Mouse (Mus musculus) retina, adult 2 months (tissue): ENCODE results near the gene Mrpl45.
A peak's percentile ranks its signal among the peaks of the same experiment; 100 is the strongest.

Experiments used
- DNase-seq: peaks from one replicate; pipeline ENCODE4 v3.0.0-alpha.2; 2012; ENCODE audit warnings: low read depth, low spot score

The Mrpl45 gene

DNA sequence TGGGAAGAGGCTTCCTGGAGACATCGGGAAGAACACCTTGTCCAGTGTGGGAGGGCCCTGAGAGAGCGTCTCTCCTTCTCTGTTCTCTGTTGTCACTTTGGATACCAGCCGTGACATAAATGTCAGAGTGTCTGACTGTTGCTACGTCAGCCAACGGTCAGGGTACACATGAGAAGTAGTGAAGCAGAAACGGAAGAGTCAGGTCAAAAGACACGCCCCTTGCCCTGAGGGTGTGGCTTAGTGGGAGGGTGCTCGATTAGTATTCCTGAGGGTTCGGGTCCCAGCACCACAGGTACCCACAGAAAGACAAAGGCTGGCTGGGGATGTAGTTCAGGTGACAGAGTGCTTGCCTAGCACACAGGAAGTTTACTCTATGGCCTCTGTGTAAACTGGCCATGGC lies 17.5 kb downstream of the Mrpl45 start:
- DNase-seq = no peak

DNA sequence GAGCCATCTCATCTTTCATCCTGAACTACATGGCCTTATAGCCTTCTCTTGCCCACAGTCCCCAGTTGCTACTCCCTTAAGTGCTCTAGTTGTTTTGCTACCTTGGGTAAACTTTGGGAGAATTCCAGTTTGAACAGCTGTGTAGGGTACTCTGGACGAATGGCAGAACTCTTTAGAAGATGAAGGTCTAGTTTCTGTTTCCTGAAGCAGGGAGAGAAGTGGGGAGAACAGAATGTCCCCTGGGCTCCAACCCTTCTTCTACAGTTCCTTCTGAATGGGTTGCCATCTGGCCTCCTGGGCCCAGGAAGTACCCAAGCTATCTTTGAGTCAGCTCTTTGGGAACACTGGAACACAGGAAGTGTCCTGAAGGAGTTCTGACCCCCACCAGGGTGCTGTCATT lies 18.4 kb downstream of the Mrpl45 start:
- no peak for DNase-seq

DNA sequence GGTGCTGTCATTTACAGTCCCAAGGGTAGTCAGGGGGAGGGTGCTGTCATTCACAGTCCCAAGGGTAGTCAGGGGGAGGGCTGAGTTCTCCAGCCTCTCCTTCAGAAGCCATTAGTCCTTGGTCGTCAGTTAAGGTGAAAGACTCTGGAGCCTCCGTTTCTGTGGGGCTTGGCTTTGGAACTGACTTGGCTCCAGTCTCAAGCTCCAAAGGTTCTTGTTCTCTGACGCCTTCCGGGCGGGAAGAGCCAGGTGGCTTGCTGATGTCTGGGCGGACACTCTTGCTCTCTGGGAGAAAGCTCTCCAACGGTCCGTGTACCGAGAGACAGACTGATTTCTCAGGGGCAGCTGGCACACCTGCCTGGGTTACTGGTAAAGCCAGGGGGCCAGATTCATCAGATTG lies 18.9 kb downstream of the Mrpl45 start:
- DNase-seq = no peak

DNA sequence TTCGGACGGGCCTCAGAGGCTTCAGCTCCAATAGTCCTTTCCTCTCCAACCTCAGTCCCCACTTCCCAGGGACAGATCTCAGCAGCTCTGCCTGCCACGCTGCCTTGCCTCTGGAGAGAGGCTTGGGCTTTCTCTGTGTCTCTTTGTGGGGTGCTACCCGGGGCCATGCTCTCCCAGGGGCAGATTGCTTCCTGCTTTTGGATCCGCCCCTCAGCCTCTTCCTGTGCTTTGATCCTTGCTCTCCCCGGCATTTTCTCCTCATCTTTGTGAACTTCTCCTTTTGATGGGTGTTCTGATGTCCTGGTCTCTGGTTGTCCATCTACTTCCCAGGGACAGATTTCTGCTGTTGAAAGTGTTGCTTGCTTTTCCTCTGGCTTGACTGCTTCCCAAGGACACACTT lies 20.7 kb downstream of the Mrpl45 start:
- DNase-seq = no peak

DNA sequence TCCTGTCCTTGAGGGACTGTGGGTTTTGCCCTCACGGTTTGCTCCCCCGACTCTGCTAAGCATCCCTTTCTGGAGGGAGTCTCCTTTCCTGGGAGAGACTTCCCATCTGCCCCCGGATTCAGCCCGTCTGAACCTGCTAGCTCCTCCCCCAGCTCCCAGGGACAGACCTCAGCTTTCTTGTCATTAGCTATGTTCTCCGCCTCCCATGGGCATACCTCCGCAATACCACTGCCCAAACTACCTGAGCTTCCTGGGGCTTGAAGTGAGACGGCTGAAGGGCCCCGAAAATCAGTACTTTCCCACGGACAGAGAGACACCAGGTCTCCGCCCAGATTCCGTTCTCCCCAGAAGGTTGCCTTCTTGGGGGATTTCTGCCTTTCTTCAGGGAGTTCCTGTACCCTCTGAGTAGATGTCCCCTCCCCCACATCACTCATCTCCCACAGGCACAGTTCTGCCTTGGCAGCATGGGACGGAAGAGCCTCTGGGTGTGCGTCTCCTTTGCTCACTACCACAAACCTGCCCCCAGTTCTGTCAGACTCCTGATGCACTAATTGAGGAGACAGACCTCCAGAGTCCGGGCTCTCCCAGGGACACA lies 21.3 kb downstream of the Mrpl45 start:
- no peak for DNase-seq

DNA sequence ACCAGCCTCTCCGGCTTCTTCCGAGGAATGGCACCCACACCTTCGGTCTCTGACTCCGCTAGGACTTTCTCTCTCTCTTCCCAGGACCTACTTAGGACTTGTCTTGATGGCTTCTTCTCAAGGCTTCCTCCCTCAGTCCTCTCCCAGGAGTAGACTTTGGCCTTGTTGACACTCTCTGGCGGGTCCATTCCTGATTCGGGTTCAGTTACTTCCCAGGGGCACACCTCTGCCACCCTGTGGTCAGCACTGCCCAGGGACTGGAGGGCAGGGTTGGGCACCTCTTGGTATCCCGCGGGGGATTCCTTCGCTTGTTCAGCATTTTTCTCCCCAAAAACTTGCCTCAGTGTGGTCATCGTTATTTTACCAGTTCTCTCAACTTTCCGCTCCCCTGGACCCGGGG lies 21.8 kb downstream of the Mrpl45 start:
- no peak for DNase-seq

DNA sequence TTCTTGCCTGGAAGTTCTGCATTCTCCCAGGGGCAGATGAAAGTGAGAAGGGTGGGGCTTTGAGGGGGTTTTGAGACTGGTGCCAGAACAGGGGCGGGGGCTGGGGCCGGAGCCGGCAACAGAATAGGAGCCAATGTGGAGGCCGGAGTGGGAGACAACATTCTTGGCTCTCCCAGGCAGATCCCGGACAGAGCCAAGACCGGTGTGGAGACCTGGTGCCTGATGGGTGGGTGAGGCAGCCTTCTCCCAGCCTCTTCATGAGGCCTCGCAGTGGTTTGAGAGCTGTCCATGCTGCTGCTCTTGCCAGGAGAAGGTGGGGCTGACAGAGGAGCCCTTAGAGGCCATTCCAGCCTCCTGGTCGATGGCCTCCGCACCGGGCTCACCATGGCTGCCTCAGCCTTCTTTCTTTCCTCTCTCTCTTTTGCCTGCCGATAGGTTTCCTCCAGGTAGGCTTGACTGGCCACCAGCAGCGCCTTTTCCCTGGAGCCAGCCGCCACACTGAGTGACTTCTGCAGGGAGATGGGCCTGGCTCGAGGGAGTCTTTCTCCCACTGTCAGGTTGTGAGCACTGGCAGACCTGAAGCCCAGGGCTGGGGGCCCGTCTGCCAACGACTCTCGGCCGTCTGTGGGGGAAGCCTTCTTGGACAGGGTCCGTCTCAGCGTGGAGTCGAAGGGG lies 22.9 kb downstream of the Mrpl45 start:
- no peak for DNase-seq

DNA sequence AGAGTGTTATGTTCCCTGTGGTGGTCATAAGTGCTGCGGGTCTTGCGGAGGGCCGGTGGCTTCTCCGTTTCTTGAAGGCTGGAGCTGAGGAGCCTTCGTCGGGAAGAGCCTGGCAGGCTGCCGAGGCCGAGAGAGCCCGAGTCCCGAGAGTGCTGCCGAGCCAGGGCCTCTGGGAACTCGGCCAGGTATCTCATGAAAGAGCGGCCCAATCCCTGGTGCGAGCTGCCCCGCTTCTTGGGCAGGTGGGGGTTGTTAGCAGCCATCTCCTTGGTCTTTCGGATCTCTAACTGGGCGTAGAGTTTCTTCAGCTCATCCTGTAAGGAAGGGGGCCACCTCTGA lies 23.4 kb downstream of the Mrpl45 start:
- no peak for DNase-seq

DNA sequence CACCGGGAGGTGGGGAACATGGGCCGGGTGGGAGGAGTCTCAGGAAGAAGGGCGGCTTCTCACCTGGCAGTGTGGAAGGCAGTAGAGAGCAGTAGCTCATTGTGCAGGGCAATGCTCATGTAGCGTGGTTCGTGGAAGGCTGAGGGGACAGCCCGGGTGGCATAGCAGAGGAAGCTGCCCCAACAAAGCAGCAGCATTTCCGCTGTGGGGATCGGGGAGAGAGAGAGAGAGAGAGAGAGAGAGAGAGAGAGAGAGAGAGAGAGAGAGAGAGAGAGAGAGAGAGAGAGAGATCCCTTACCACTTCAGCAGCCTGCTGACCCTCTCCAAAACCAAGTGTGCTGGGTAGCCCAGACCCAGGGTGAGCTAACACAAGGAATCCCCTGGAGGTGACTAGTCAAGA lies 27.7 kb downstream of the Mrpl45 start:
- no peak for DNase-seq

DNA sequence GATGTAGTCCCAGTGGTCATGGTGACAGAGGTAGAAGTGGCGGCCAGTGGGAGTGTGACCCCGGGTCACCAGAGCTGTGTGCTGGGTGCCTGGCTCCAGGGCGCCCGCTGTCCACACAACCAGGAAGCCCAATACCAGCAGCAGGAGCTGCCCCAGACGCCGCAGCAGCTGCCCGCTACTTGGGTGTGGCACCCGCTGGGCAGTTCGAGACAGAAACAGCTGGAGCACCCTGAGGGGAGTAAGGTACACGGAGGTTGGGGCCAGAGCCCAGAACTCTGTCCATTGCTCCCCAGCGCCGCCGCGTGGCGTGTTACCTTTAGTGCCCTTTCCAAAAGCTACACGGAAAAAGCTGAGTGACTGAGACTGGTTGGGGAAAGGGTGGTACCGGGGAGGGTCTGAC lies 28.1 kb downstream of the Mrpl45 start:
- DNase-seq = no peak

DNA sequence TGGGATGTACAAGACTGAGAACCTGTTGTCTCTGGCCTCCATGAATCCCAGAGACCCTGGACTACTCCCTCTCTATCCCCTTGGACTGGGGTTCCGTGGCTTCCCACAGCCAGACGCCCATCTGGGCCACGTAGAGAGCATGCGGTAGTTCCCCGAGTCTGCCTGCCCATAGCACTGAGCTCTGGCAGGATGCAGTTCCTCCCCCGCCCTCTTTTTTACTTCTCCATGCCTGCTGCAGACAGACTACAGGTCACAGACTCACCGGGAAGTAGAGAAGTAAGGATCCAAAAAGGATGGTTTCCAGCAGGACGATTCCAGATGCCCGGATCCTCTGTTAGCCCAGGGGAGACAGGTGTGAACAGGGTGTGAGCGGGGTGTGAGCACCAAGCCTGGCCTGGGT lies 29.9 kb downstream of the Mrpl45 start:
- no peak for DNase-seq

DNA sequence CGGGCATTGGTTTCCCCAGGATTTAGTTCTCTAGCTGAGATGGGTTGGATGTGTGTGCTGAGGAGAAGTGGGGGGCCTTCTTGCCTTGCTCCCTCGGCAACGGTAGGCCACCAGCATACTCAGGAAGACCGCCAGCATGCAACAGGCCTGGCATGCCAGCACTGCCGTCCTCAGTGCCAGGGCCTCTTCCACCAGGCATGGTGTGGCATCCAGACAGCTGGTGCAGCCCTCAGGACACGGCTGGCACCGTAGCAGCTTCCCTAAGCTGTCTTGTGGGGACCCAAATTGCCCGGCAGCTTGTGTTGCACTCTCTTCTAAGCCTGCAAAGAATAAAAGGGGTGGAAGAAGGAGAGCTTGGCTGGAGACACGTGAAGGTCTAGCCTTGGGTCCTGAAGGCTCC lies 30.9 kb downstream of the Mrpl45 start:
- no peak for DNase-seq

DNA sequence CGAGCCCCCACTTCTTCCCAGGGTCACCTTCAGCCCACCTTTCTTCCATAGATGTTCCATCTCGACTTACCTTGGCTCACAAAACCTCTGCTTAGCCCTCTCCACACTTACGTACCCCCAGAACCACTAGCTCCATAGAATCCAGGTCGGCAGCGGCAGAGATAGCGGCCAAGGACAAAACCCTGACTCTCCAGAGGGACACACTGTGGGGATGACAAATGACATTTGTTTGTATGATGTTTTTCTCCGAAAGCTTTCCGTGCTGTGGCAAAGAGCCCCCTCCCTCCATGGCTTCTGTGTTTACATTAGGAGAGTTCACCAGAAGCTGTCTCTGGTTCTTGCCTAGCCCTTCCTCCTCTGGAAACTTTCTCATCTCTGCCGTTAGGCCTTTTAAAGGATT lies 31.8 kb downstream of the Mrpl45 start:
- DNase-seq = no peak

DNA sequence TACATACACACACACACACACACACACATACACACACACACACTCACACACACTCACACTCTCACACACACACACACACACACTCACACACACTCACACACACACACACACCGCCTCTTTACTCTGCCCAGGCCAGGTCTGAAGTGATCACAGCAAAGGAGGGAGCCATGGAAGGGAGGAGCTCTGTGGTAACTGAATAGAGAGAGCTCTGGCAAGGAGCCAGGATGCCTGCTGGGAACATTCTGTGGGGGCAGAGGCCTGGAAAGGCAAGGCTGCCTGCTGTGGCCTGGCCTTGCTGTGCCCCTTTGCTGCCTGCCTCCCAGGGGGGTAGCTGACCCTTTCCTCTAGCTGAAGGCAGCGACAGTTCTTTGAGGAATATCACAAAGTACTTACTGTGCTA lies 34.5 kb downstream of the Mrpl45 start:
- DNase-seq = no peak

DNA sequence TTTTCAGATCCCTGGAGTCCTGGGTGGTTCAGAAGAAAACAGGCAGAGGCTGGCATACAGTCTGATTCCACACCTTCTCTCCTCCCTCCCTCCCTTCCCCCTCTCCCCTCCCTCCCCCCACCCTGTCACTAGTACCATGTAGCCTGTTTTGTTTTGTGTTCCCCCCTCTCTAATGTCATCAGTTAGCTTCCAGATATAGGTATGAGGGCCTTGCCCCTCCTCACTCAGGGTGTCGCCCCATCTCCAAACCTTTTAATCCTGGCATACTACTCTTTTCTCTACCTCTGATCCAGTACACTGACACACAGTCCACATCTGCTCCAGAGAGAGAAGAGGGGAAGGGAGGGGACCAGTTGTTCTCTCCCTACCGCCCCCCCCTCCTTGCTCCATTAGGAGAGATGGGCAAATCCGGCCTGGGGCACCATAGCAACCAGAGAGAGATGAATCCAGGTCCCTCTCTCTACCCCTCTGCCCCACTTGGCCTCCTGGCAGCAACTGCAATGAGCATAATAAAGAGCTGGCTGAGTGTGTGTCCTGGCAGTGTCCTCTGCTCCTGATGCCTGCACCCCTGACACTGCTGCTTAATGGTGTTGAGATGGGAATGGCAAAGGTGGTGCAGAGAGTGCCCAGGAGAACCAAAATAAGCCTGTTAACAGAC lies 36.6 kb downstream of the Mrpl45 start, which contains the start of gene Gpr179:
Gpr179 (minus strand) TSS at position 51 of the 658 bp plus-strand sequence.
- DNase-seq = no peak

DNA sequence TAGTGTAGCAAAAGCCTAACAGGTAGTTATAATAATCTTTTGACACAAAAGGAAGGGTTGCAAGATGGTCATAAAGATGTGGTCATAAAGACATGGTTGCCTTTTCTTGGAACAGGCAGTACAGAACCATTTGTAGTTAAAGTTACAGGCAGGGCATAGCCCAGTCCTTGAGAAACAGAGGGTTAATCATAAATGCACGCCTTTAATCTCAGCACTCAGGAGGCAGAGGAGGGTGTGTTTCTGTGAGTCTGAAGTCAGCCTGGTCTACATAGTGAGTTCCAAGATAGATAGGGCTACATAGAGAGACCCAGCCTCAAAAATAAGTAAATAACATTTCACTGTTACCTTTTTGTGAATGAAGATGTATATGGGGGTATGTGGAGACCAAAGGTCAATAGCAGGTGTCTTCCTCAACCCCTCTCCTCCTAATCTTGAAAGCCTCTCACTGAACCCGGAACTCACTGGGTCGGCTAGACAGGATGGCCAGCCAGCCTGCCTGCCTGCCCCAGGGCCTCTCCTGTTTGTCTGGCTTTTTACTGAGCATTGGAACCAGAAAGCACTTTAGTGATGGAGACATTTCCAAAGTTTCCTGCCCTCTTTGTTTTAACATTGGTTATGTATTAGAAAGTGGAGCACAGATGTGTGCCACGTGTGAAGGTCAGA lies 37.5 kb downstream of the Mrpl45 start:
- DNase-seq = no peak

DNA sequence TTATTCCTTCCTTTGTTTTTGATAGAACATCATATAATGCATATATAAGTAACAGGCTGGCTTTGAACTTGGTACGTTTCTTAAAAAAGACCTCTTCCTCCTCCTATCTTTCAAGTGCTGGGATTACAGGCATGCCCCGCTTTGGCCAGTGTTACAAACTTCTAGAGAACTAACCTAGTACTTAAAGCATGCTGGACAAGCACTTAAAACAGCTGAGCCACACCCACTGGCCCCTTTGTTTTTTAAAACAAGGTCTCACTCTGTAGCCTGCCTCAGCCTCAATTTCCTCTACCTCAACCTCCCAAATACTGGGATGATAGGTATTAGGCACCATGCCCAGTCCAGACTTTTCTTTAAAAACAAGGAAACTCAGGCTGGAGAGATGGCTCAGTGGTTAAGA lies 39.1 kb downstream of the Mrpl45 start:
- DNase-seq = no peak

DNA sequence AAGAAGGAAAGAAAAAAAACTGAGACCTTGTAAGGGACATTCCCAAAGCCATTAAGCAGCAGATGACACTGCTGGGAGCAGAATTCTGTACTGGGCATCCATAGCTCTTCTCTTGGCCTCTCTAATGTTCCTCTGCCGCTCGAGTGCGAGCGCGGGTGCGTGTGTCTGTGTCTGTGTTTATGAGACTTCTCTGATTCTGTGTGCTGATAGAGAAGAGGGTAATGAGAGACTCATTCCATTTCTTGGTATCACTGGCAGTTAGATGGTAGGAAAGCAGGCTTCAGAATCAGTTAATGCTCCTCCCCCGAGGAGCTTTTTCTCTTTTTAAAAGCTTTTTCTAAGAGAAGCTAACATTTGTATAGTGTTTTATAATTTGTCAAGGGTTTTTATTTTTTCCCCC lies 39.7 kb downstream of the Mrpl45 start:
- no peak for DNase-seq

DNA sequence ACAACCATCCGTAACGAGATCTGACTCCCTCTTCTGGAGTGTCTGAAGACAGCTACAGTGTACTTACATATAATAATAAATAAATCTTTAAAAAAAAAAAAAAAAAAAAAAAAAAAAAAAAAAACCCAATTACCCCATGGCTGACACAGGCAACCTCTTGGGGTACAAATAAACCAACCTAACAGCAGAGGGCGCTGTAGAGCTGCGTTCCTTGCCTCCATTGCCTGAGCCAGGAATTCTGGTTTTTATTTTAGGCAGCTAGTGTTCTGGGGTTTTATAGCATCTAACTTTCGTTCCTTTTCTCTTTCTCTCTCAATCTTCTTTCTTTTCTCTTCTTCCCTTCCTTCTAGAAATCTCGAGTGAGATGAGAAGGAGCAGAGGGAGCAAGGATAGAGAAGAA lies 42.1 kb downstream of the Mrpl45 start:
- peak; percentile 62 for DNase-seq

DNA sequence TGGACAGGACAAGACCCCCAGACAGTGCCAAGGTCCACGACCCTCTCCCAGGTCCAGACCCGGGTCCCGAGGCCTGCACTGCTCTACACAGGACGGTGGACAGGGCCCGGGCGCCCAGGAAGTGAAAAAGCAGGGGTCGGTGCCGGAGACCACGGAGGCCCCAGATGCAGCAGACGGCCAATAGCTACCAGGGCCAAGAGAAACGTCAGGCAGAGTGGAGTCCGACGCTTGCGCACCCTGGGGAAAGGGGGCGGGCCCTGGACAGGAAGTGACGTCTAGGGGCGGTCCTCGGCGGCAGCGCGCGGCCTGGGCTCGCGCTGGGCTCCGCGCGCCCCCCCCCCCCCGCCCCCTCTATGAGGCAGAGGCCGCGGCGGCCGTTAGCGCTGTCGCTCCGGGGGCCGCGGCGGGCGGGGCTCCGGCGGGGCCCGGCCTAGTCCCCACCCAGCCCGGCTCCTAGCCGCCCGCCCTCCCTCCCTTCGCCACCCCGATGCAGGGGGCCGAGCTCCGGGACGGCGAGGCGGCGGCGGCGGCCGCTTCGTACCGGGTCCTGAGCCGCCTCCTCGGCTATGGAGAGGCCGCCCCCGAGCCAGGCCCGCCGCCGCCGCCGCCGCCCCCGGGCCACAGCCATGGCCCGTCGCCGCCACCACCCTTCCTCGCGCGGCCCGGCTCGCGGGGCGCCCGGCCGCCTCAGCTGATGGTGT lies 46.6 kb downstream of the Mrpl45 start, which contains the start of gene Socs7:
Socs7 (plus strand) TSS at position 604 of the 701 bp plus-strand sequence.
- peak; percentile 84 for DNase-seq

DNA sequence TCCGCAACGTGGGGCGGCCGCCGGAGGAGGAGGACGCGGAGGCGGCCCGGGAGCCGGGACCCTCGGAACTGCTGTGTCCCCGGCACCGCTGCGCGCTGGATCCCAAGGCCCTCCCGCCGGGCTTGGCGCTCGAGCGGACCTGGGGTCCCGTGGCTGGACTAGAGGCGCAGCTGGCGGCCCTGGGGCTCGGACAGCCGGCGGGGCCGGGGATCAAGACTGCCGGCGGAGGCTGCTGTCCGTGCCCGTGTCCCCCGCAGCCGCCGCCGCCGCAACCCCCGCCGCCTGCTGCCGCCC lies 47.1 kb downstream of the Mrpl45 start:
- DNase-seq = no peak

DNA sequence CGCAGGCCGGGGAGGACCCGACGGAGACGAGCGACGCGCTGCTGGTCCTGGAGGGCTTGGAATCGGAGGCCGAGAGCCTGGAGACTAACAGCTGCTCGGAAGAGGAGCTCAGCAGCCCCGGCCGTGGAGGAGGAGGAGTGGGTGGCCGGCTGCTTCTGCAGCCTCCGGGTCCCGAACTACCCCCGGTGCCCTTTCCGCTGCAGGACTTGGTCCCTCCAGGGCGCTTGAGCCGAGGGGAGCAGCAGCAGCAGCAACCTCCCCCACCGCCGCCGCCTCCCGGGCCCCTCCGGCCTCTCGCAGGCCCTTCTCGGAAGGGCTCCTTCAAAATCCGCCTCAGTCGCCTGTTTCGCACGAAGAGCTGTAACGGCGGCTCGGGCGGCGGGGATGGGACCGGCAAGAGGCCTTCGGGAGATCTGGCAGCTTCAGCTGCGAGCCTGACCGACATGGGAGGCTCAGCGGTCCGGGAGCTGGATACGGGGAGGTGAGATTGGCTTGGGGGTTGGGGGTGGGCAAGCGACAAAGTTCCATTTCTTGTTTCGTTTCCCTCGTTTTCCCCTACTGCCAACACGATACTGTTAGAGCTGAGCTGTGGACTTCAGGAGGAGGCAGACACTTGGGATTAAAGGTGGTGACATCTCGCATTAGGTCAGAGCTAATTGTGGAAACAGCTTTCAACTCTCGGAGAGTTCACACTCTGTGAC lies 47.6 kb downstream of the Mrpl45 start:
- DNase-seq = peak; percentile 71
